Mouse (Mus musculus) forebrain, embryonic 15.5 days (tissue): ENCODE data around the gene Uap1l1. TPM values are rescaled to one million over a fixed set of nuclear protein-coding genes. Genes with fewer than 3 reads are reported as not detected.

Source experiments
- polyA plus RNA-seq: library from polyadenylated mRNA; unstranded; fragments of >200 nt; fragmentation: Nextera tagmentation; extraction: Ambion mirVana; gene quantifications from 2 replicates; pipeline ENCODE4 v1.2.1, GENCODE M21; 2015

The Uap1l1 gene
- polyA plus RNA-seq, 1 experiment from 2014 or later, result 4.1 TPM

Other genes with a start within 250 kb of the Uap1l1 start
- 25.2 and 27.5 TPM in 2 replicates for gene Nrarp, start 184.9 kb downstream of the Uap1l1 start, polyA plus RNA-seq
- gene Tor4a, start 168.8 kb downstream of the Uap1l1 start, polyA plus RNA-seq, result 1.3 and 1.6 TPM in 2 replicates
- 96.7 and 102 TPM in 2 replicates for gene Nelfb, start 154.2 kb downstream of the Uap1l1 start, polyA plus RNA-seq
- not detected in 2 replicates for gene Stpg3, start 151.0 kb downstream of the Uap1l1 start, polyA plus RNA-seq
- 1.2 TPM in 1 of 2 replicates, not detected in the other for gene Fam166a, start 146.9 kb downstream of the Uap1l1 start, polyA plus RNA-seq
- gene Tubb4b, start 141.0 kb downstream of the Uap1l1 start, polyA plus RNA-seq, result 399 and 409 TPM in 2 replicates
- gene Slc34a3, start 131.3 kb downstream of the Uap1l1 start, polyA plus RNA-seq, result not detected in 2 replicates
- not detected in 2 replicates for gene Rnf224, start 128.9 kb downstream of the Uap1l1 start, polyA plus RNA-seq
- gene Rnf208, start 123.4 kb downstream of the Uap1l1 start, polyA plus RNA-seq, result 79.1 and 80.4 TPM in 2 replicates
- 0.20 TPM in 1 of 2 replicates, not detected in the other for gene Cysrt1, start 123.2 kb downstream of the Uap1l1 start, polyA plus RNA-seq
- 6.5 and 6.8 TPM in 2 replicates for gene AL732309.1, start 118.8 kb downstream of the Uap1l1 start, polyA plus RNA-seq
- 16.4 and 19.7 TPM in 2 replicates for gene Tmem203, start 110.2 kb downstream of the Uap1l1 start, polyA plus RNA-seq
- 15.6 and 16.5 TPM in 2 replicates for gene Tprn, start 103.1 kb downstream of the Uap1l1 start, polyA plus RNA-seq
- gene Ssna1, start 93.2 kb downstream of the Uap1l1 start, polyA plus RNA-seq, result 209 and 225 TPM in 2 replicates
- gene Anapc2, start 93.2 kb downstream of the Uap1l1 start, polyA plus RNA-seq, result 148 and 150 TPM in 2 replicates
- not detected in 2 replicates for gene Tmem210, start 77.5 kb downstream of the Uap1l1 start, polyA plus RNA-seq
- gene Lrrc26, start 75.8 kb downstream of the Uap1l1 start, polyA plus RNA-seq, result not detected in 2 replicates
- 19.1 and 21.5 TPM in 2 replicates for gene Grin1, start 46.5 kb downstream of the Uap1l1 start, polyA plus RNA-seq
- gene Man1b1, start 33.3 kb downstream of the Uap1l1 start, polyA plus RNA-seq, result 52.6 and 61.1 TPM in 2 replicates
- 25.5 and 29.3 TPM in 2 replicates for gene Dpp7, start 9.3 kb downstream of the Uap1l1 start, polyA plus RNA-seq
- 31.9 and 32.6 TPM in 2 replicates for gene Sapcd2, start 6.6 kb upstream of the Uap1l1 start, polyA plus RNA-seq
- 3.6 and 4.8 TPM in 2 replicates for gene Entpd2, start 30.2 kb upstream of the Uap1l1 start, polyA plus RNA-seq
- 406 and 408 TPM in 2 replicates for gene Npdc1, start 33.7 kb upstream of the Uap1l1 start, polyA plus RNA-seq
- gene Fut7, start 57.6 kb upstream of the Uap1l1 start, polyA plus RNA-seq, result 0.20 TPM in 1 of 2 replicates, not detected in the other
- 11.6 and 14.1 TPM in 2 replicates for gene Abca2, start 63.0 kb upstream of the Uap1l1 start, polyA plus RNA-seq
- 3.3 and 3.4 TPM in 2 replicates for gene Clic3, start 91.2 kb upstream of the Uap1l1 start, polyA plus RNA-seq
- gene Paxx, start 95.4 kb upstream of the Uap1l1 start, polyA plus RNA-seq, result 100 and 101 TPM in 2 replicates
- gene Ptgds, start 104.4 kb upstream of the Uap1l1 start, polyA plus RNA-seq, result 112 and 123 TPM in 2 replicates
- gene Lcn12, start 128.2 kb upstream of the Uap1l1 start, polyA plus RNA-seq, result not detected in 2 replicates
- gene Fbxw5, start 135.1 kb upstream of the Uap1l1 start, polyA plus RNA-seq, result 128 and 130 TPM in 2 replicates
- 3.4 and 4.7 TPM in 2 replicates for gene C8g, start 136.0 kb upstream of the Uap1l1 start, polyA plus RNA-seq
- 28.2 and 28.6 TPM in 2 replicates for gene Traf2, start 181.3 kb upstream of the Uap1l1 start, polyA plus RNA-seq
- 368 and 393 TPM in 2 replicates for gene Edf1, start 192.2 kb upstream of the Uap1l1 start, polyA plus RNA-seq
- 4.2 and 5.3 TPM in 2 replicates for gene Mamdc4, start 209.2 kb upstream of the Uap1l1 start, polyA plus RNA-seq
- 151 and 158 TPM in 2 replicates for gene Phpt1, start 209.5 kb upstream of the Uap1l1 start, polyA plus RNA-seq
- 5.5 and 5.9 TPM in 2 replicates for gene Ajm1, start 216.1 kb upstream of the Uap1l1 start, polyA plus RNA-seq
- 78.8 and 81.1 TPM in 2 replicates for gene Rabl6, start 242.8 kb upstream of the Uap1l1 start, polyA plus RNA-seq